Mouse (Mus musculus): ENCODE data around the gene Carmil1. TPM values are rescaled to one million over a fixed set of nuclear protein-coding genes. Genes with fewer than 3 reads are reported as not detected.

The Carmil1 gene
- total RNA-seq, 2 experiments from 2014 or later = 0.34 TPM; not detected in 1

GRCm38 (mm10) chr13:23990451-23990850, 290.1 kb downstream of the Carmil1 start:
- no peak for ATAC-seq (replicated peaks; ENCODE audit: low FRiP score, poor library complexity, severe bottlenecking)

- ATAC-seq (replicated peaks; ENCODE audit: low FRiP score, poor library complexity, severe bottlenecking) = no peak
Measured at GRCm38 (mm10) chr13:23985130-23985529, 295.5 kb downstream of the Carmil1 start.

GRCm38 (mm10) chr13:23972271-23972670, 308.3 kb downstream of the Carmil1 start:
- ATAC-seq (replicated peaks; ENCODE audit: low FRiP score, poor library complexity, severe bottlenecking) = no peak

GRCm38 (mm10) chr13:23971870-23972269, 308.7 kb downstream of the Carmil1 start:
- ATAC-seq (replicated peaks; ENCODE audit: low FRiP score, poor library complexity, severe bottlenecking) = no peak

- no peak for ATAC-seq (replicated peaks; ENCODE audit: low FRiP score, poor library complexity, severe bottlenecking)
Measured at GRCm38 (mm10) chr13:23964909-23965308, 315.7 kb downstream of the Carmil1 start.

Other genes starting within 250 kb of the Carmil1 start
- 2.1 and 2.3 TPM in 2 replicates for gene Cmah, start 46.6 kb upstream of the Carmil1 start, total RNA-seq (2015; ENCODE audit: low replicate concordance)
- 0.85 and 2.1 TPM in 2 replicates for gene Cmah, start 46.6 kb upstream of the Carmil1 start, total RNA-seq (2017; ENCODE audit: low replicate concordance)